In genomic region chr10:39893702-39894697, GRCm38 (mm10) we compare ENCODE assay signal across 15 mouse cellular contexts. TPM values are rescaled to one million over a fixed set of nuclear protein-coding genes. Genes with fewer than 3 reads are reported as not detected.
DNase-seq lines count a peak whose midpoint lies in the region; ATAC-seq and TF ChIP-seq lines count a peak whose summit lies in the region.
"Had no signal": no experiment of that assay in that cellular context is flagged by ENCODE, and none has a peak within 500 bp of the region (broad histone marks: within the 10 kb centered on the region; RNA-seq: fewer than 3 reads in every experiment).

No protein-coding gene starts in this region.

- intact Hi-C loops in heart, postnatal 36 days (cut with DNase I): no loop called here

- no peak for DNase-seq in heart, postnatal 36 days
- DNase-seq in CH12.LX (ENCODE audit: extremely low read depth): no peak
- peak; percentile 62 for DNase-seq in c-Kit-positive CD71-positive TER-119-negative erythroid progenitor cells, embryonic 14.5 days (ENCODE audit: low read depth)
- DNase-seq in urinary bladder, postnatal 10 days (ENCODE audit: low spot score): no peak
- no peak for DNase-seq in urinary bladder, postnatal 14 days (ENCODE audit: low spot score)
- DNase-seq: cerebellum, postnatal 10 days; right cerebral cortex, adult 18-20 months had no signal

- H3K4me3 ChIP-seq in heart, embryonic 16.5 days (ENCODE audit: low read length): no peak overlapping the region
- no peak overlapping the region for H3K4me3 ChIP-seq in CH12.LX (replicated peaks in 1 of 3; ENCODE audit: low read depth in 2 of 3, low read length in 2 of 3, poor library complexity in 1 of 3)
- no peak overlapping the region for H3K4me3 ChIP-seq in liver, embryonic 16.5 days (ENCODE audit: low read depth, low read length)
- H3K4me3 ChIP-seq: forebrain, embryonic 15.5 days; layer of hippocampus, adult 2 months; midbrain, embryonic 13.5 days had no signal

- 0 out of 2 replicates have a peak, but pooled peaks cover 3% of the 10 kb centered on the region for H3K36me3 ChIP-seq in heart, embryonic 16.5 days (ENCODE audit: control insufficient read depth, insufficient read depth)
- H3K36me3 ChIP-seq in CH12.LX (replicated peaks in 1 of 2; ENCODE audit: control insufficient read depth in 1 of 2, insufficient read depth in 1 of 2, low read length in 1 of 2): peaks cover 0 to 2% of the 10 kb centered on the region in 2 experiments
- no peaks in the 10 kb centered on the region for H3K36me3 ChIP-seq in liver, embryonic 16.5 days (ENCODE audit: control insufficient read depth, insufficient read depth)
- H3K36me3 ChIP-seq: forebrain, embryonic 15.5 days had no signal

- 0 out of 2 replicates have a peak, but pooled peaks have one; percentile 41 for ATAC-seq in heart, embryonic 16.5 days (replicated peaks; ENCODE audit: extremely low read depth, insufficient read depth, low FRiP score)
- peak; percentile 26 for ATAC-seq in liver, embryonic 16.5 days (ENCODE audit: low read depth)
- ATAC-seq: forebrain, embryonic 15.5 days; hindbrain, postnatal 0 days; midbrain, embryonic 13.5 days had no signal

- TF ChIP-seq EP300 in CH12.LX (IDR thresholded peaks at IDR 0.05; ENCODE audit: low read length): no peak

- H3K27me3 ChIP-seq in heart, embryonic 16.5 days (ENCODE audit: control insufficient read depth, insufficient read depth, low read length): no peaks in the 10 kb centered on the region
- no peaks in the 10 kb centered on the region for H3K27me3 ChIP-seq in CH12.LX (replicated peaks)
- H3K27me3 ChIP-seq in liver, embryonic 16.5 days (ENCODE audit: control insufficient read depth, insufficient read depth, low read depth, low read length): no peaks in the 10 kb centered on the region
- H3K27me3 ChIP-seq: forebrain, embryonic 15.5 days; midbrain, embryonic 13.5 days had no signal

- H3K79me2 ChIP-seq in CH12.LX (replicated peaks; ENCODE audit: control insufficient read depth, extremely low read depth, insufficient read depth, poor library complexity, severe bottlenecking): no peaks in the 10 kb centered on the region

- H3K27ac ChIP-seq in heart, embryonic 16.5 days (ENCODE audit: low read length): peak overlapping the region; percentile 35; the same call in 1 of the 2 replicates
- no peak overlapping the region for H3K27ac ChIP-seq in CH12.LX (ENCODE audit: insufficient read depth, low read depth)
- no peak overlapping the region for H3K27ac ChIP-seq in liver, embryonic 16.5 days (ENCODE audit: low read length)
- H3K27ac ChIP-seq: forebrain, embryonic 15.5 days; hindbrain, postnatal 0 days; layer of hippocampus, adult 2 months; midbrain, embryonic 13.5 days had no signal

- in situ Hi-C loops in CH12.LX (cut with MboI; ENCODE audit: low pct_ligation_motif_present, low pct_unique_long_range_greater_than_20kb, low sequenced_read_pairs): no loop called here

- no peak for TF ChIP-seq CTCF in CH12.LX (conservative IDR thresholded peaks at IDR 0.05 in 1 of 2, IDR thresholded peaks at IDR 0.05 in 1 of 2; ENCODE audit: low read depth in 2 of 2, low read length in 2 of 2)

- H3K4me2 ChIP-seq in heart, embryonic 16.5 days (ENCODE audit: low read depth, low read length): no peak overlapping the region
- peak overlapping the region; percentile 21; the same call in 1 of the 2 replicates for H3K4me2 ChIP-seq in CH12.LX (ENCODE audit: insufficient read depth, low read depth, poor library complexity, severe bottlenecking)
- H3K4me2 ChIP-seq in liver, embryonic 16.5 days (ENCODE audit: low read depth, low read length): no peak overlapping the region
- H3K4me2 ChIP-seq: forebrain, embryonic 15.5 days; midbrain, embryonic 13.5 days had no signal

- TF ChIP-seq RAD21 in CH12.LX (IDR thresholded peaks at IDR 0.05; ENCODE audit: low read depth, low read length): no peak

- no peak for TF ChIP-seq POLR2A in CH12.LX (IDR thresholded peaks at IDR 0.05; ENCODE audit: low read depth, low read length)

- no peaks in the 10 kb centered on the region for H3K9me3 ChIP-seq in heart, embryonic 16.5 days (replicated peaks; ENCODE audit: control insufficient read depth, low read length)
- no peaks in the 10 kb centered on the region for H3K9me3 ChIP-seq in CH12.LX (replicated peaks; ENCODE audit: low read length)
- H3K9me3 ChIP-seq in liver, embryonic 16.5 days (replicated peaks; ENCODE audit: control insufficient read depth, low read length): no peaks in the 10 kb centered on the region
- H3K9me3 ChIP-seq: forebrain, embryonic 15.5 days; midbrain, embryonic 13.5 days had no signal

- 61% methylated on average over 11 of the region's 11 CpGs for WGBS in heart, embryonic 16.5 days
- 52% methylated on average over 11 of the region's 11 CpGs for WGBS in liver, embryonic 16.5 days (ENCODE audit: insufficient replicate concordance)

- peaks cover 5% of the 10 kb centered on the region for H3K4me1 ChIP-seq in heart, embryonic 16.5 days (ENCODE audit: control insufficient read depth, insufficient read depth, low read length)
- peaks cover 5 to 30% of the 10 kb centered on the region in 2 experiments for H3K4me1 ChIP-seq in CH12.LX (ENCODE audit: control insufficient read depth in 1 of 2, insufficient read depth in 2 of 2)
- H3K4me1 ChIP-seq in liver, embryonic 16.5 days (ENCODE audit: control insufficient read depth, low read depth, low read length): peaks cover 17% of the 10 kb centered on the region

- dilution Hi-C loops in CH12.LX (cut with MboI; ENCODE audit: extremely low pct_ligation_motif_present, extremely low pct_unique_long_range_greater_than_20kb, low sequenced_read_pairs): no loop called here

- H3K9ac ChIP-seq in heart, embryonic 16.5 days (ENCODE audit: low read length): no peak overlapping the region
- H3K9ac ChIP-seq in CH12.LX (ENCODE audit: insufficient read depth, low read depth): no peak overlapping the region
- no peak overlapping the region for H3K9ac ChIP-seq in liver, embryonic 16.5 days (ENCODE audit: low read depth, low read length)
- H3K9ac ChIP-seq: forebrain, embryonic 15.5 days; midbrain, embryonic 13.5 days had no signal

TF ChIP-seq in CH12.LX, 34 proteins besides CTCF, POLR2A, EP300 and RAD21:
- no peak for TF ChIP-seq RCOR1 (conservative IDR thresholded peaks at IDR 0.05; ENCODE audit: low read depth, low read length)
- TF ChIP-seq MYC (IDR thresholded peaks at IDR 0.05; ENCODE audit: low read depth, low read length): no peak
- TF ChIP-seq USF1 (IDR thresholded peaks at IDR 0.05; ENCODE audit: low read depth, low read length): no peak
- no peak for TF ChIP-seq POLR2AphosphoS2 (IDR thresholded peaks at IDR 0.05; ENCODE audit: low read depth, low read length)
- TF ChIP-seq USF2 (conservative IDR thresholded peaks at IDR 0.05; ENCODE audit: low read depth, low read length): no peak
- TF ChIP-seq KAT2A (IDR thresholded peaks at IDR 0.05; ENCODE audit: insufficient replicate concordance, low read length): no peak
- TF ChIP-seq TCF12 (IDR thresholded peaks at IDR 0.05; ENCODE audit: low read depth, low read length): no peak
- no peak for TF ChIP-seq HCFC1 (IDR thresholded peaks at IDR 0.05; ENCODE audit: low read depth, low read length)
- no peak for TF ChIP-seq BHLHE40 (IDR thresholded peaks at IDR 0.05; ENCODE audit: low read depth, low read length)
- TF ChIP-seq ETS1 (conservative IDR thresholded peaks at IDR 0.05; ENCODE audit: low read depth, low read length): no peak
- TF ChIP-seq NRF1 (IDR thresholded peaks at IDR 0.05; ENCODE audit: low read depth, low read length): no peak
- TF ChIP-seq E2F4 (IDR thresholded peaks at IDR 0.05; ENCODE audit: insufficient replicate concordance, low read depth, low read length): no peak
- TF ChIP-seq UBTF (IDR thresholded peaks at IDR 0.05; ENCODE audit: low read depth, low read length): no peak
- no peak for TF ChIP-seq NELFE (IDR thresholded peaks at IDR 0.05; ENCODE audit: low read depth, low read length)
- TF ChIP-seq JUND (conservative IDR thresholded peaks at IDR 0.05; ENCODE audit: low read depth, low read length): no peak
- no peak for TF ChIP-seq TBP (conservative IDR thresholded peaks at IDR 0.05; ENCODE audit: low read depth, low read length)
- no peak for TF ChIP-seq MAZ (IDR thresholded peaks at IDR 0.05; ENCODE audit: low read depth, low read length)
TF ChIP-seq in CH12.LX: peak in this region for 0.

RNA-seq across cellular contexts. Expression of gene Mfsd4b4, which starts 5.0 kb away (rescaled TPM):
- polyA plus RNA-seq in heart, embryonic 16.5 days (2015; fragmentation: Nextera tagmentation; extraction: Ambion mirVana): 4.3 and 4.4 TPM in 2 replicates
- 1 to 10 TPM; 3.4 to 3.5 TPM for total RNA-seq in heart, postnatal 36 days (2021)
- total RNA-seq in CH12.LX (2012; rRNA removed): 1.1 and 1.7 TPM in 2 replicates
- 3.5 and 3.8 TPM in 2 replicates for total RNA-seq in CH12.LX (2014; rRNA removed)
- polyA plus RNA-seq in CH12.LX (2012; ENCODE audit: insufficient read length, low read depth): 1.9 and 2.1 TPM in 2 replicates
- 1.1 and 1.2 TPM in 2 replicates for polyA plus RNA-seq in liver, embryonic 16.5 days (2015; fragmentation: Nextera tagmentation; extraction: Ambion mirVana)

RNA-seq across cellular contexts. Expression of gene Mfsd4b2, which starts 32.7 kb away (rescaled TPM):
- 0.12 TPM in 1 of 2 replicates, not detected in the other for polyA plus RNA-seq in heart, embryonic 16.5 days (2015; fragmentation: Nextera tagmentation; extraction: Ambion mirVana)
- under 1 TPM in 1 of 2 experiments, not detected in 1; 0.11 TPM for total RNA-seq in heart, postnatal 36 days (2021)
- total RNA-seq in CH12.LX (2012; rRNA removed) (not detected in 2 replicates), CH12.LX (2014; rRNA removed) (not detected in 2 replicates)
- not detected in 2 replicates for polyA plus RNA-seq in CH12.LX (2012; ENCODE audit: insufficient read length, low read depth)
- 0.06 TPM in 1 of 2 replicates, not detected in the other for polyA plus RNA-seq in liver, embryonic 16.5 days (2015; fragmentation: Nextera tagmentation; extraction: Ambion mirVana)
- total RNA-seq: hindbrain, postnatal 0 days had no signal
- polyA plus RNA-seq: embryonic facial prominence, embryonic 14.5 days; forebrain, embryonic 15.5 days; hindbrain, postnatal 0 days; midbrain, embryonic 13.5 days; neural tube, embryonic 11.5 days had no signal
